Mouse (Mus musculus) midbrain, postnatal 0 days (tissue): ENCODE data around the gene Ncoa1. TPM values are rescaled to one million over a fixed set of nuclear protein-coding genes. Genes with fewer than 3 reads are reported as not detected.

Source experiments
- ATAC-seq: fragments of 200-750 bp; cut with Nextera tagmentation; 2 replicates; pipeline ENCODE4 v1.8.0; 2017; ENCODE audit warnings: moderate number of reproducible peaks, mild to moderate bottlenecking, moderate TSS enrichment, moderate library complexity; ENCODE audit not compliant: low FRiP score
- DNase-seq: peaks from one replicate; pipeline ENCODE4 v3.0.0-alpha.2; 2015; ENCODE audit warnings: low spot score
- H3K27ac ChIP-seq: fragments of 300-500 bp; sonication (generic); 2 replicates; pipeline ENCODE4 v1.5.1; 2014; ENCODE audit warnings: low read depth, mild to moderate bottlenecking, low read length, mixed read lengths
- H3K27me3 ChIP-seq: fragments of 300-500 bp; sonication (generic); 2 replicates; pipeline ENCODE4 v1.6.1; 2014; ENCODE audit warnings: low read length, control low read depth, mixed read lengths; ENCODE audit not compliant: insufficient read depth
- H3K36me3 ChIP-seq: fragments of 300-500 bp; sonication (generic); 2 replicates; pipeline ENCODE4 v1.6.1; 2014; ENCODE audit warnings: low read length, control low read depth, mixed read lengths; ENCODE audit not compliant: insufficient read depth
- H3K4me1 ChIP-seq: fragments of 300-500 bp; sonication (generic); 2 replicates; pipeline ENCODE4 v1.6.1; 2014; ENCODE audit warnings: mild to moderate bottlenecking, control low read depth, antibody characterized with exemption, low read length, mixed read lengths; ENCODE audit not compliant: insufficient read depth
- H3K4me2 ChIP-seq: fragments of 300-500 bp; sonication (generic); 2 replicates; pipeline ENCODE4 v1.6.1; 2014; ENCODE audit warnings: low read depth, mild to moderate bottlenecking, low read length, mixed read lengths; ENCODE audit not compliant: poor library complexity, severe bottlenecking
- H3K4me3 ChIP-seq: fragments of 300-500 bp; sonication (generic); 2 replicates; pipeline ENCODE4 v1.5.1; 2014; ENCODE audit warnings: low read depth, mild to moderate bottlenecking, low read length, moderate library complexity
- H3K9ac ChIP-seq: fragments of 300-500 bp; sonication (generic); replicated peaks from 2 replicates; pipeline ENCODE4 v1.6.1; 2014; ENCODE audit warnings: mild to moderate bottlenecking, low read length, moderate library complexity, mixed read lengths; ENCODE audit not compliant: poor library complexity, severe bottlenecking
- H3K9me3 ChIP-seq: fragments of 300-500 bp; sonication (generic); 2 replicates; pipeline ENCODE4 v1.6.1; 2016; ENCODE audit warnings: low read length, control low read depth
- CTCF ChIP-seq: IDR thresholded peaks from 2 replicates; pipeline ENCODE4 v1.5.1; 2016; ENCODE audit warnings: antibody characterized with exemption, mild to moderate bottlenecking
- WGBS: fragments of 180-500 bp; shearing (Covaris S2); extraction: QIAGEN DNeasy Blood & Tissue Kit; methylation state at CpG from one replicate; pipeline ENCODE4 v1.1.7; 2014; 5-methylcytosine and 5-hydroxymethylcytosine counted together
- polyA plus RNA-seq: library from polyadenylated mRNA; unstranded; fragments of >200 nt; fragmentation: Nextera tagmentation; extraction: Ambion mirVana; gene quantifications from 2 replicates; pipeline ENCODE4 v1.2.1, GENCODE M21; 2015
- total RNA-seq: library from RNA; depleted of rRNA; stranded (reverse); fragments of >200 nt; gene quantifications from 2 replicates; pipeline ENCODE4 v1.2.3, GENCODE M21; 2014

Ncoa1 gene
- total and polyA plus RNA-seq, 2 experiments from 2014 or later = 9.9 to 37.2 TPM

DNA sequence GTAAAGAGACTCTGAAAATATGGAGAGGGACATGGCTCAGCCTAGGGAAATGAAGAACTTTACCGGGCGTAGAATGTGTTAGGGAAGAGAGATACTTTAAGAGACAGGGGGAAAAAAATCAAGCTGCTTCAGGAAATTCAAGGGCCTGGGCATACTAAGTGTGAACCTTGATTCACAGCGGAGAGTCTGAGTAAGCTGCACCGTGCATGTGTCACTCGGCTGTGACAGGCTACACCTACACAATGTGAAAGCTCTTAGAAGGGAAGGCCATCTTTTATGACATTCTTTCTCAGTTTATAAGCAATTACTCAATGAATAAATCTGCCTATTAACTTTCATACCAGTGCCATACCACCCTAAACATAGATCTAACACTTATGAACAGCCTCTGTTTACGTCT lies 183.2 kb downstream of the Ncoa1 start:
- H3K4me1 ChIP-seq = no peaks in the 10 kb centered on the region
- no peaks in the 10 kb centered on the region for H3K9me3 ChIP-seq
- ATAC-seq = no peak
- no peak overlapping the region for H3K4me3 ChIP-seq
- no peak overlapping the region for H3K4me2 ChIP-seq
- no peak overlapping the region for H3K27ac ChIP-seq
- peaks cover 16% of the 10 kb centered on the region for H3K36me3 ChIP-seq
- H3K27me3 ChIP-seq = no peaks in the 10 kb centered on the region
- TF ChIP-seq CTCF = no peak
- DNase-seq = no peak
- H3K9ac ChIP-seq = no peak overlapping the region
- WGBS = 90% methylated on average over 6 of the region's 6 CpGs

DNA sequence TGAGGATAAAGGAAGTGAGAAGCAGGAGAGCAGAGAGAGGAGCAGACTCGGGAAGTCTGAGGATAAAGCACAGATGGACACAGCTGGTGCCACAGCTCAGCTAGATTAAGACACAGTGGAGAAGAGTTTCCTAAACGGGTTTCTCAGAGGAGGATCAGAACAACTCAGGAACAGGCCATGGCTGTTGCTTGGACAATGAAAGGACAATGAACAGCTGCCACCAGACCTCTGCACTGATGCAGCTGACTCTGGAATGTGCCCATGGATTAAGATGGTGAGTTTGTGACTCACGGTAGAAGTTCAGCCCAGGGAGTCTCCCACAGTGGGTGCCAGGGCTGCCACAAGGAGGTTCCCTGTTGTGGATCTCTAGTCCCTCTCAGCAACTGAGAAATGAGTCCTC lies 191.8 kb downstream of the Ncoa1 start:
- DNase-seq (no peak), ATAC-seq (no peak)
- H3K4me2 ChIP-seq = no peak overlapping the region
- no peak overlapping the region for H3K27ac ChIP-seq
- TF ChIP-seq CTCF = no peak
- no peak overlapping the region for H3K9ac ChIP-seq
- H3K4me3 ChIP-seq = no peak overlapping the region
- H3K9me3 ChIP-seq = no peaks in the 10 kb centered on the region
- H3K36me3 ChIP-seq = peaks cover 5% of the 10 kb centered on the region; the same call in 1 of the 2 replicates
- H3K4me1 ChIP-seq = no peaks in the 10 kb centered on the region
- 5% methylated on average over 3 of the region's 3 CpGs for whole genome bisulfite sequencing
- no peaks in the 10 kb centered on the region for H3K27me3 ChIP-seq

DNA sequence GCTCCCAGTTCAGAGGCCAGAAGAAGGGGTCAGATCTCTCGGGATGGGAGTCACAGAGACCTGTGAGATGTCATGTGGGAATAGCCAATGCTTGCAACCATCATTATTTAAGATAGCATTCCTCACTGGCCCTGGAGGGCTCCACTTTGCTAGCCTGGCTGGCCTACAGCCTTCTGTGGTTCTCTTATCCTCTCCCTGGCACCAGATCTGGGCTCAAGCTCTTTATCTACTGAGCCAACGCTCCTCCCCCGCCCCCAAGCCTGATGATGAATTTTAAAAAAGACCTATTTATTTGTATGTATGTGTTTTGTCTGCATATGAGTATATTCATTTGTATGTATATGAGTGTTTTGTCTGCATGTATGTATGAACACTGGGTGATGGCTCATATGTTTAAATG lies 197.1 kb downstream of the Ncoa1 start:
- H3K4me1 ChIP-seq = no peaks in the 10 kb centered on the region
- no peak overlapping the region for H3K9ac ChIP-seq
- no peak overlapping the region for H3K4me3 ChIP-seq
- H3K36me3 ChIP-seq = peaks cover 6% of the 10 kb centered on the region
- DNase-seq (no peak), ATAC-seq (no peak)
- WGBS = 92% methylated on average over 3 of the region's 3 CpGs
- no peaks in the 10 kb centered on the region for H3K9me3 ChIP-seq
- no peak for TF ChIP-seq CTCF
- no peak overlapping the region for H3K27ac ChIP-seq
- no peak overlapping the region for H3K4me2 ChIP-seq
- H3K27me3 ChIP-seq = no peaks in the 10 kb centered on the region

DNA sequence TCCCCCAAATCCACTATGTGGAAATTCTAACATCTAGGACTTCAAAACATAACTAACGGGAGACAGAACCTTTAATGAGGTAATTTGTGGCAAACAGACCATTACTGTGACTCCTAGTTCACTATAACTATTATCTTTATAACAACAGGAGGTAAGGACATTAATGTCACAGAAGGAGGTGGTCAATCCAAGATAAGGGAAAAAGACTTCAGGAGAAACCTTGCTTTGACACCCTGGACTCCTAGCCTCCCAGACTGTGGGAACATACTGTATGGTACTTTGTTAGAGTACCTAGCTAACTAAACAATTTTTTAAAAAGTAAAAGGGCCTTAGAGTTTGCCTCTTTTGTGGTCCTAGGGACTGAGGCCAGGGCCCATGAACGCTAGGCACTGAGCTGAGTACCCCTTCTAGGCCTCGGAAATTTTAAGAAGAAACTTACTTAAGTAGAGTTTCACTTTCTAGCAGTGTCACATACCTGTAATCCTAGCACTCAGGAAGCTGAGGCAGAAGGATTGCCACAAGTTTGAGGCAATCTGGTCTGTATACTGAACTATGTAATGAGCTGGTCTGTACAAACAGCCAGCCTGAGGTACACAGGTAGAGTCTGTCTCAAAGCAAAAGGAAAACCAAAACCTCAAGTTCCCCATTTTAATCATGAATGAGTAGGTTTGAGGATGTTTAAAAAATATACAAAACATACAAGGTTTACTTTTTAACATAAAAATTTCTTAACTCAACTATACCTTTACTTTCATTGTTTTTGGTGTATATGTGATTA lies 197.8 kb downstream of the Ncoa1 start:
- no peaks in the 10 kb centered on the region for H3K27me3 ChIP-seq
- H3K4me1 ChIP-seq = no peaks in the 10 kb centered on the region
- DNase-seq (no peak), ATAC-seq (no peak)
- 92% methylated on average over 3 of the region's 3 CpGs for WGBS
- H3K4me3 ChIP-seq = no peak overlapping the region
- TF ChIP-seq CTCF = no peak
- no peak overlapping the region for H3K27ac ChIP-seq
- H3K36me3 ChIP-seq = peaks cover 12% of the 10 kb centered on the region
- no peak overlapping the region for H3K9ac ChIP-seq
- H3K9me3 ChIP-seq = no peaks in the 10 kb centered on the region
- no peak overlapping the region for H3K4me2 ChIP-seq

DNA sequence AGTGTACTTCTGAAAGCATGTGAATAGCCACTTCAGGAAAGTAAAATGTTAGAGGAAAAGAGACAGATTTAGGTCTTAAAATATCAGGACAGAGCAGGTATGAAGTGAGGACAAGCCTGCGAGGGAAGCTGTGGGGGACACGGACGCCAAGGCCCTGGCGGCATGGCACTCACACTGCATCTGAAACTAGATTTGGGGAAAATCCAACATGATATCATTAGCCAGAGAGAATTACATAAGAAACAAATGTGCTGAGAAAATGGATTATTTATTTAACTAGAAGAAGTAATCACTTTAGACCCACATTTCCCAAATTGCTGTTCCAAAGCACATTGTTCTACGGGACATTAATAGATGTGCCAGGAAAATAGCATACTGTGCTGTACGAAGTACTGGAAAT lies 205.9 kb downstream of the Ncoa1 start:
- no peak for TF ChIP-seq CTCF
- H3K4me3 ChIP-seq = no peak overlapping the region
- no peaks in the 10 kb centered on the region for H3K4me1 ChIP-seq
- no peak for DNase-seq
- H3K4me2 ChIP-seq = no peak overlapping the region
- peaks cover 54% of the 10 kb centered on the region for H3K36me3 ChIP-seq
- WGBS = 89% methylated on average over 6 of the region's 6 CpGs
- H3K27me3 ChIP-seq = no peaks in the 10 kb centered on the region
- ATAC-seq = no peak
- H3K9ac ChIP-seq = no peak overlapping the region
- no peaks in the 10 kb centered on the region for H3K9me3 ChIP-seq
- H3K27ac ChIP-seq = no peak overlapping the region

DNA sequence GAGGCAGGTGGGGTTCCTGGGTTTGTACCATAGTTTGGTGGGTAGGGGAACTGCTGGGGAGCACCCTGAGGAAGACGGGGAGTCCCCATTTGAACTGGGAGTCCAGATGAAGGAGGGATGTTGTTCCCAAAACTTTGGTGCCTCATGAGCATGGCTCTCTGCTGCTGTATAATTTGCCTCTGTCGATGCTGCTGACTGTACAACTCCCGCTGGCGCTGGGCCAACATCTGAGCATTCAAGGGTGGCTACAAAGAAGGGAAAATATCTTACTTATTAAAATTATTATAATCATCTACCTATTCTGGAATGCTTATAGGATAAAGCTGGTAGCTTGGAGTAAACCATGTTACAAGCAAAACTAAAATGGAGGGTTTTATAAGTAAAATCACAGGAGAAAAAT lies 209.2 kb downstream of the Ncoa1 start:
- no peaks in the 10 kb centered on the region for H3K9me3 ChIP-seq
- no peaks in the 10 kb centered on the region for H3K27me3 ChIP-seq
- peaks cover 48% of the 10 kb centered on the region for H3K36me3 ChIP-seq
- H3K4me2 ChIP-seq = no peak overlapping the region
- H3K4me1 ChIP-seq = no peaks in the 10 kb centered on the region
- H3K4me3 ChIP-seq = no peak overlapping the region
- ATAC-seq (no peak), DNase-seq (peak; percentile 21)
- 99% methylated on average over 4 of the region's 4 CpGs for WGBS
- H3K9ac ChIP-seq = no peak overlapping the region
- no peak for TF ChIP-seq CTCF
- no peak overlapping the region for H3K27ac ChIP-seq
